Mouse (Mus musculus): ENCODE measurements around the gene Ndufb11.

GRCm38 (mm10) chrX:20663444-20663790, 46.0 kb upstream of the Ndufb11 start:
- TF ChIP-seq CTCF (IDR thresholded peaks at IDR 0.05; ENCODE audit: extremely low read depth, insufficient read depth, insufficient read length, insufficient replicate concordance), result no peak
- TF ChIP-seq POLR2A (IDR thresholded peaks at IDR 0.05; ENCODE audit: low read depth, low read length), result no peak

Data from spleen, adult 2 months (tissue).